Mouse (Mus musculus) heart, embryonic 10.5 days (tissue): Measurements from ENCODE around the gene Aar2. TPM values are rescaled to one million over a fixed set of nuclear protein-coding genes. Genes with fewer than 3 reads are reported as not detected.
"Not testable (repeated sequence)": the region's sequence is repeated elsewhere in the genome, so short reads cannot be mapped to it uniquely, and the experiment has no call there.

Source experiments
- DNase-seq: peaks from one replicate; pipeline ENCODE4 v3.0.0-alpha.2; 2017; ENCODE audit warnings: low spot score
- H3K27ac ChIP-seq: fragments of 300-500 bp; sonication (generic); 2 replicates; pipeline ENCODE4 v1.5.1; 2016; ENCODE audit warnings: mild to moderate bottlenecking
- H3K27me3 ChIP-seq: fragments of 300-500 bp; sonication (generic); 2 replicates; pipeline ENCODE4 v1.6.1; 2016; ENCODE audit warnings: mild to moderate bottlenecking; ENCODE audit not compliant: poor library complexity, insufficient read depth, severe bottlenecking
- H3K36me3 ChIP-seq: fragments of 300-500 bp; sonication (generic); 2 replicates; pipeline ENCODE4 v1.6.1; 2016; ENCODE audit warnings: mild to moderate bottlenecking, moderate library complexity
- H3K4me1 ChIP-seq: fragments of 300-500 bp; sonication (generic); 2 replicates; pipeline ENCODE4 v1.6.1; 2016; ENCODE audit warnings: mild to moderate bottlenecking
- H3K4me3 ChIP-seq: fragments of 300-500 bp; sonication (generic); 2 replicates; pipeline ENCODE4 v1.5.1; 2016; ENCODE audit warnings: mild to moderate bottlenecking, moderate library complexity
- H3K9me3 ChIP-seq: fragments of 300-500 bp; sonication (generic); 2 replicates; pipeline ENCODE4 v1.6.1; 2016; ENCODE audit warnings: mild to moderate bottlenecking, moderate library complexity
- whole genome bisulfite sequencing: fragments of 180-500 bp; shearing (Covaris S2); methylation state at CpG from one replicate; pipeline ENCODE4 v1.1.7; 2016; 5-methylcytosine and 5-hydroxymethylcytosine counted together
- polyA plus RNA-seq: library from polyadenylated mRNA; unstranded; fragments of >200 nt; fragmentation: Nextera tagmentation; extraction: Ambion mirVana; gene quantifications from 2 replicates; pipeline ENCODE4 v1.2.1, GENCODE M21; 2016

Gene Aar2
- polyA plus RNA-seq, result 28.0 and 31.8 TPM in 2 replicates

DNA sequence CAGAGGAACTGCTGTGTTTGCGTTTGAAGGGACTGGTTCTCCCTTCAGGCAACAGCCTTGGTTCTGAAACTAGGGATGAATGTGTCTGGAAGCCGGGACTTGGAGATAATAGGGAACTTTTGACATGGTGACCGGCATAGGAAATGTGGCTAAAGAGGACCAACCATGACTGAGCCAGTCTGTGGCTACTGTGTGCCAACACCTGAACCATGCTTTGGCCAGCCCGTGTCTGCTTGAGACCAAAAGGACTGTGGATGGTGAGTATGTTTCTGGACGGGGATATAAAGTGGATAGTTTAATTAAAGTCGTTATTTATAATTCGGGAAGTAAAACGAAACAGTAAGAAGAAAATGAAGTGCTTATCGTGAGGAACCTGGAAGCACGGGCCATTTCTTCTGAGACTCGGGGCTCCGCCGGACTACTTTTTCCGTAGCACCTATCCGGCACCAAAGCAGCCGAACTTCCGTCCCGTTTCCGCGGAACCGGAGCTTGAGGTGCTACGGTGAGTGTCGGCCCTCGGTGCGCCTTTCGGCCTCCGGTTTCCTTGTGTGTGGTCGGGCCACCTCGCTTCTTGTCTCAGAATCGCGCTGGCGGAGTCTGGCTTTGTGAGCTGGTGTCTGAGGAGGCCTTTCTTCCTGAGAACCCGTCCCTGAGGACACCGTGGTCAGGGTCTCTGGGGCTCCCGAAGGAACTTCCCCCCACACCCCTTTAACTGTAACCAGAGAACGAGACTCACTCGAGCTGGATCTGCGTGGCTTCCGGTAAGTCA, at the start of gene Aar2:
Aar2 (plus strand) TSS at position 462 of the 769 bp plus-strand sequence.
- WGBS, result 6% methylated on average over 39 of the region's 39 CpGs
- H3K36me3 ChIP-seq, result peaks cover 15% of the 10 kb centered on the region

DNA sequence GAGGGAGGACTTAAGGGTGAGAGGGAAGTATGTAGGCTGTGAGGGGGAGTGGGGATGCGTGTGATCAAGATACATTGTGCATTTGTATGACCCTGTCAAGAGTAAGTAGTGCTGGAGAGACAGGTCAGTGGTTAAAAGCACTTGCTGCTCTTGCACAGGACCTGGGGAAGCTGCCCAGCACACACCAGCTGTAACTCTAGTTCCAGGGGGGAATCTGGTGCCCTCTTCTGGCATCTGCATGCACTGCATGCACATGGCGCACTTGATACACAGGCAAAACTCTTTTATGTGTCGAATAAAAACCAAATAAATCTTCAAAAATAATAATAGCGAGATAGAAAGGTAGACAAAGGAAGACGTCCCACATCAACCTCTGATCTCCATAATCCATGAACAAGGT, 49.5 kb upstream of the Aar2 start:
- H3K27me3 ChIP-seq, result no peaks in the 10 kb centered on the region
- no peak for DNase-seq
- H3K27ac ChIP-seq, result no peak overlapping the region
- WGBS, result 49% methylated on average over 5 of the region's 5 CpGs
- peaks cover 19% of the 10 kb centered on the region for H3K4me1 ChIP-seq
- no peaks in the 10 kb centered on the region for H3K9me3 ChIP-seq
- peaks cover 16% of the 10 kb centered on the region for H3K36me3 ChIP-seq
- H3K4me3 ChIP-seq, result no peak overlapping the region

More for the DNA sequence above, at the start of gene Aar2:
- H3K4me3 ChIP-seq, result peak within 1 kb of the TSS; percentile 89
- peak within 1 kb of the TSS; percentile 90 for H3K27ac ChIP-seq
- no peaks in the 10 kb centered on the region for H3K9me3 ChIP-seq
- peaks cover 13% of the 10 kb centered on the region for H3K4me1 ChIP-seq
- peak; percentile 88 for DNase-seq
- H3K27me3 ChIP-seq, result no peaks in the 10 kb centered on the region

DNA sequence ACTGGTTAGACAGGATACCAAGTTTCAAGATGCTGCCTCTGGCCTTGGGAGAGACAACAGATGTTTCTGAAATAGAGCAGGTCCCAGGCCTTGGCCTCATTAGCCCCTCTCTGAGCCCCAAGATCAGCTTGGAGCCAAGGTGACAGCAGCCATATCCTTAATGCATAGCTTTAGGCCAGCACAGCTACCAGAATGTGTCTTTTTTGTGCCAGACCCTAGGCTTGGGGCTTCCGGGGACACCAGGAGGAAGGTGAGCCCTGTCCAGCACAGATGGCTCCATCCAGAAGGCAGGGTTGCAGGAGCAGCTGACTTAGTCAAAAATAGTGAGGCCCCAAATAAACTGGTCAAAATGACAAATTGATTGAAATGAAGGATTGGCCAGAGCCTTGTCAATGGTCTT, 46.4 kb upstream of the Aar2 start:
- H3K9me3 ChIP-seq, result no peaks in the 10 kb centered on the region
- H3K27me3 ChIP-seq, result no peaks in the 10 kb centered on the region
- H3K36me3 ChIP-seq, result peaks cover 14% of the 10 kb centered on the region; the same call in 1 of the 2 replicates
- H3K27ac ChIP-seq, result no peak overlapping the region
- no peak for DNase-seq
- H3K4me3 ChIP-seq, result no peak overlapping the region
- H3K4me1 ChIP-seq, result peaks cover 10% of the 10 kb centered on the region; the same call in 1 of the 2 replicates
- WGBS, result 79% methylated on average over 1 of the region's 1 CpGs

DNA sequence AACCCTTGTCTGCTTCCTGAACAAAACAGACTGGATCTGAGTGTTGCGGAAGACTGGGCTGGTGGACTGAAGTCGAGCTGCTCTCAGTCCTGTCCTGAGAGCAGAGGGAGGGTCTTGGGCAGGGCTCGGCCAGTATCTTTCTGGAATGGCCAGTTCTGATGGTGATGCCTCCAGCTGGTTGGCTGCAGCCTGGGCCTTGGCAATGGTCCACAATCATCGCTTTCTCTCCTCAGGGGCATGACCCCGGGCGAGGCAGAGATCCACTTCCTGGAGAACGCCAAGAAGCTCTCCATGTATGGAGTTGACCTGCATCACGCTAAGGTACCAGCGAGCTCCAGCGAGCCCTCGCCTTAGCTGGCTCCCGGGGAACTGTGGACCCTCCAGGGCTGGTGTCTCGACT, 41.9 kb upstream of the Aar2 start:
- DNase-seq, result no peak
- WGBS, result 85% methylated on average over 13 of the region's 13 CpGs
- Histone ChIP-seq H3K36me3 (peaks cover 24% of the 10 kb centered on the region; the same call in 1 of the 2 replicates), H3K9me3 (no peaks in the 10 kb centered on the region), H3K27me3 (no peaks in the 10 kb centered on the region), H3K27ac (no peak overlapping the region), H3K4me3 (no peak overlapping the region), H3K4me1 (no peaks in the 10 kb centered on the region)

DNA sequence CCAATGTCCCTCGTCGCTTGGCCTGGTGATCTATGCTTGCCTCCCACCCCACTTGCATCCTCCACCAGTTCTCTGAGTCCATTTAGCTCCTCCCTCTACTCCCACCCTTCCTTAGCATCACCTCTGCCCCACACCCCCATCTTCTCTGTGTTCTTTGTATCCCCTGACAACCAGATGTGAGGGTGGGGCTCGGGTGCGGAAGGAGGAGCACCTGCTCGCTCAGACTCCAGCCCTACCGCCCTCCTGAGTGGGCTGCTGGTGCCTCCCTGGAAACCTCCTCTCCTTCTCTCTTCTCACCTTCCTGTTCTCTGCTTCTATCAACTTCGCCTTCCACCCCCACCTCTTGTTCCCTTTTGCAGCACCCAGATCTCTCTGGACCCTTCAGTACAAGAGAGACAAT, 35.4 kb upstream of the Aar2 start:
- Histone ChIP-seq H3K4me1 (peaks cover 4% of the 10 kb centered on the region; the same call in 1 of the 2 replicates), H3K4me3 (no peak overlapping the region), H3K36me3 (peaks cover 19% of the 10 kb centered on the region), H3K27me3 (peaks cover 9% of the 10 kb centered on the region; the same call in 1 of the 2 replicates), H3K9me3 (no peaks in the 10 kb centered on the region), H3K27ac (no peak overlapping the region)
- DNase-seq, result no peak
- 80% methylated on average over 7 of the region's 7 CpGs for WGBS

DNA sequence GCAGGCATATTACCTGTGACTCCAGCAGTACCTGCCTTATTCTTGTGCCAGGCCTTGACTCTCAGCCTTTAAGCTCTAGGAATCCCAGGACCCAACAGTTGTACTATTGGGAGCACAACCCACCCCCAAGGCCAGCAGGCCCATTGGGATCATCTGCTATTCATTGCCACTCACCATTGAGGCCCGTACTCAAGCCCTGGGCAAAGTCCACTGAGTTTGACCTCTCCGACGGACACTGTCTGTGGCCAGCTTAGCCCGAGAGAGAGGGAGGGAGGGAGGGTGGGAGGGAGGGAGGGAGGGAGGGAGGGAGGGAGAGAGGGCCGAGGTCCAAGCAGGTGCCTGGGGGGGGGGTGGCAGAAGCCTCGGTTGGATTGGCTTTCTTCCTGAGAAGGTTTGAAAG, 34.8 kb upstream of the Aar2 start:
- DNase-seq, result no peak
- Histone ChIP-seq H3K27ac (no peak overlapping the region), H3K4me3 (no peak overlapping the region), H3K4me1 (peaks cover 4% of the 10 kb centered on the region; the same call in 1 of the 2 replicates), H3K27me3 (peaks cover 9% of the 10 kb centered on the region; the same call in 1 of the 2 replicates), H3K9me3 (no peaks in the 10 kb centered on the region), H3K36me3 (peaks cover 15% of the 10 kb centered on the region)
- 69% methylated on average over 2 of the region's 6 CpGs for WGBS

DNA sequence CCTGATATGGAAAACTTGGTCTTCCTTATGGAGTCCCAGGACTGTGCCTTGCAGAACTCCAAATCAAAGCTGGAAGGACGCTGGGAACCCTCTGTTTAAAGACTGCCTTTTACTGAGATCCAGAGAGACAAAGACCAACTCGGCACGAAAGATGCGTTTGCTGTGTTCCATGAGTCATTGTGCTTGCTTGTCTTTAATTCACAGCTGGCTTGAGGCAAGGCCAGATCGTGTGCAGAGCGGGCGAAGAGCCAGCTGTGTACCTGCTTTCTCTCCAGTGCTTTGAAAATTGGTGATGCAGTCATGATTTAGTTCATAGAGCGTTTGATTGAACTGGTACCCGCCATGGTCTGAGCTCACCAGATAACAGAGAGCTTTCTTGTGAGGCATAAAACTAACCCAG, 32.3 kb upstream of the Aar2 start:
- H3K9me3 ChIP-seq, result no peaks in the 10 kb centered on the region
- H3K4me3 ChIP-seq, result no peak overlapping the region
- 86% methylated on average over 9 of the region's 9 CpGs for WGBS
- H3K27me3 ChIP-seq, result peaks cover 9% of the 10 kb centered on the region; the same call in 1 of the 2 replicates
- H3K36me3 ChIP-seq, result peaks cover 15% of the 10 kb centered on the region
- no peak overlapping the region for H3K27ac ChIP-seq
- DNase-seq, result no peak
- H3K4me1 ChIP-seq, result peaks cover 4% of the 10 kb centered on the region; the same call in 1 of the 2 replicates

DNA sequence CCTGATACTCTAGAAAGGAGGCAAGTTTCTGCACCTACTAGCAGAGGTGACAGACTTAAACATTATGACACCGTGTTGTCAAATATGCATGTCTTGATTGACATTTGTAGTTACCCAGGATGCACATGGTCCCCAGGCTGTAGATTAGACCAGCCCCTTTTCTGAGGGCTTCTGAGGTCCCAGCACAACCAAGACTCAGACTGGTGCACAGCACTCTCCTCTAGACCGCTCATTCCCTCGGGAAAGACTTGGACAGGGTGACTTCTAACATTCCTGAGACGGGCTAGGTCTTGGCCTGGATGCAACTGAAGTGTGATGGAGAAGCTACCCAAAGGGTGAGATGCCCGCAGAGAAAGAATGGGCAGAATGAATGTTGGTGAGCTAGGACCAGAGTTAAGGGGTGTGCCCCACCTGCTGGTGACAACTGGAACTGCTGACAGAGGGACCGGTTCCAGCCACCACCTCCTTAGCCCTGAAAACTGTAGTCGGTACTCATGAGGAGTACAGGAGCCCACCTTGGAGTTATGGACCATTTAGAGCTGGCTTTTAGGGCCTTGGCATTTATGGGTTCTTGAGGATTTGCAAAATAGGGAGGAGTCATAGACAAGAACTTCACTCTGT, 31.7 kb upstream of the Aar2 start:
- Histone ChIP-seq H3K4me3 (no peak overlapping the region), H3K4me1 (peaks cover 4% of the 10 kb centered on the region; the same call in 1 of the 2 replicates), H3K27ac (no peak overlapping the region), H3K27me3 (peaks cover 9% of the 10 kb centered on the region; the same call in 1 of the 2 replicates), H3K36me3 (peaks cover 10% of the 10 kb centered on the region), H3K9me3 (no peaks in the 10 kb centered on the region)
- WGBS, result 21% methylated on average over 7 of the region's 7 CpGs
- DNase-seq, result peak; percentile 82

DNA sequence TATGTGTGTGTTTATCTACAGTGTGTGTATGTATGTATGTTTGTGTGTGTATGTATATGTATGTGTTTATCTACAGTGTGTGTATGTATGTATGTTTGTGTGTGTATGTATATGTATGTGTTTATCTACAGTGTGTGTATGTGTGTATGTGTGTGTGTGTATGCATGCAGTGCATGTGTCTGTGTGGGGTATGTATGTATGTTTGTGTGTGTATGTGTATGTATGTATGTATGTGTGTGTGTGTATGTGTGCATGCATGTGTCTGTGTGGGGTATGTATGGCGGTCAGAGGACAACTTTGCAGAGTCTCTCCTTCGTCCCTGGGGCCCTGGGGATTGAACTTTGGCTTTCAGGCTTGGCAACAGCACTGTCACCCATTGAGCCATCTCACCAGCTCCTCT, 30.7 kb upstream of the Aar2 start:
- not testable (repeated sequence) for H3K4me1 ChIP-seq, H3K27ac ChIP-seq, DNase-seq, H3K4me3 ChIP-seq, H3K9me3 ChIP-seq
- H3K27me3 ChIP-seq, result peaks cover 11% of the 10 kb centered on the region; the same call in 1 of the 2 replicates
- 76% methylated on average over 2 of the region's 2 CpGs for WGBS
- peaks cover 16% of the 10 kb centered on the region for H3K36me3 ChIP-seq

DNA sequence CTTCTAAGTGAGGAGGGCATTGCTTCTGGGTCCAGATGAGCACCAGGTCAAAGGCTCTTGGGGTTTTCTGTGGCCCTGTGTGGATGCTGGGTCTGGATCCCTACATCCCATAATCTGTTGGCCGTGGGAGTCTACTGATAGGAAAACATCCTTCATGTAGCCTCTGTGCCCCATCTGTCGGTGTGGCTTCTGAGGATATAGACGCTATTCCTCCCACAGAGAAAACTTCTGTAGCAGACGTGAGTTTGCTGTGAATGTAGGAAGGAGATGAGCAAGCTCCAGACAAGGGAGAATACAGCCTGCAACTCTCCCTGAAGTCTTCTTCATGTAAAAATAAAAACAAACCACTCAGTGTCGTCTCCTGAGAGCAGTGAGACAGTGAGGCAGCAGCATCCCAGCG, 29.1 kb upstream of the Aar2 start:
- Histone ChIP-seq H3K27ac (no peak overlapping the region), H3K36me3 (peaks cover 21% of the 10 kb centered on the region), H3K4me3 (no peak overlapping the region), H3K9me3 (no peaks in the 10 kb centered on the region), H3K27me3 (peaks cover 20% of the 10 kb centered on the region; the same call in 1 of the 2 replicates), H3K4me1 (no peaks in the 10 kb centered on the region)
- WGBS, result 76% methylated on average over 6 of the region's 6 CpGs
- no peak for DNase-seq

DNA sequence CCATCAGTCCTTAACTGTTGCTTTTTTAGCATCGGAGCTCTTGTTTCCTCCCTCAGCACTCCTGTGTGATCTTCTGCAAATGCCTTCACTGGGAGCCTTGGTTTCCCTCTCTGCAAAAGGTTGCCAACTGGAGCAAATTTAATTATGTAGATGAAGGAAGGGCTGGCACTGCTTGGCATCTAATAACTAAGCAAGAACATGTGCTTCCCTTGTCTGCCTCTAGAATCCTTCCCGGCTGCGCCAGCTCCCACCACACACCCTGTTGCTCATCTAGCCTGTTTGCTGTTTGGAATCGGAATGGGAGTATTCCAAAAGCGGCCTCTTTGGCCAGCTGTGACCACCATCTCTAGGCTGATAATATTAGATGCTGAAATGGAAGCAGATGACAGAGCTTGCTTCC, 27.8 kb upstream of the Aar2 start:
- WGBS, result 86% methylated on average over 5 of the region's 5 CpGs
- no peak for DNase-seq
- no peak overlapping the region for H3K27ac ChIP-seq
- H3K4me3 ChIP-seq, result no peak overlapping the region
- H3K9me3 ChIP-seq, result no peaks in the 10 kb centered on the region
- H3K27me3 ChIP-seq, result peaks cover 15% of the 10 kb centered on the region; the same call in 1 of the 2 replicates
- peaks cover 13% of the 10 kb centered on the region; the same call in 1 of the 2 replicates for H3K36me3 ChIP-seq
- 0 out of 2 replicates have a peak, but pooled peaks cover 3% of the 10 kb centered on the region for H3K4me1 ChIP-seq

DNA sequence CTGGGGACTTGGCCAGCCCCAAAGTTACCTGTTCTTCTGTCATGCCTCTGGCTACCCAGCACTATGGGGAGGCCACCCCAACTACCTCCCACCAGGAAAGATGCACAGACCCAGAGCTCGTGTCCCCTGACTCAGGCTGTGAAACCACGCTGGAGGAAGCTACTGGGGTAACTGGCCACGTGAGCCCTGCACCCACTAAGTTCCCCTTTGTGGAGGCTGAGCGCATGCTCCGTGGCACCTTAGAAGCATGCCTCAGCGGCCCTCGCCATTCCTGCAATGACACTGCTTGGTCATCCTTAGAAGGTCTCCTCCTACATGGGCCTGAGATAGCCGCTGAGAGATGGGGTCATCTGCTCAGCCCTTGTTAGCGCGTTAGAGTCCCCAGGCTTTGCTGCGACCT, 24.4 kb upstream of the Aar2 start:
- WGBS, result 82% methylated on average over 11 of the region's 11 CpGs
- DNase-seq, result no peak
- no peaks in the 10 kb centered on the region for H3K9me3 ChIP-seq
- H3K4me1 ChIP-seq, result 0 out of 2 replicates have a peak, but pooled peaks cover 6% of the 10 kb centered on the region
- no peak overlapping the region for H3K27ac ChIP-seq
- no peak overlapping the region for H3K4me3 ChIP-seq
- peaks cover 20% of the 10 kb centered on the region; the same call in 1 of the 2 replicates for H3K27me3 ChIP-seq
- peaks cover 14% of the 10 kb centered on the region; the same call in 1 of the 2 replicates for H3K36me3 ChIP-seq

DNA sequence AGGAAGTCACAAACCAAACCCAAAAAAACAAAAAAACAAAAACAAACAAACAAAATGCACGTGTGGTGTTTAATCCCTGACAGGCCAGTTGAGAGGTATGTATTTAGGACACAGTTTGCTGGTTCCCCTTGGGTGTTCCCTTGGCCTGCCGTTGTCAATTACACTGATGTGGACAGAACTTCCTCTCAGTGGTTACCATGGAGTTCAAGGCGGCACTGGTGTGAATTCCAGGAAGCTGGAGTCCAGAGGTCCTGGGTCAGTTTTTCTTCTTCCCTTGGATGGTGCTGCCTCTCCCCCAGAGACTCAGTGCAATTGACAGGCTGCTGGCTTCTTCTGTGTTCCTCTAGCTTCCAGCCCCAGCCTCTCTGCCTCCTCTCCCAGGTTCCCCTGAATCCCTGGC, 23.3 kb upstream of the Aar2 start:
- peaks cover 14% of the 10 kb centered on the region; the same call in 1 of the 2 replicates for H3K36me3 ChIP-seq
- 0 out of 2 replicates have a peak, but pooled peaks cover 6% of the 10 kb centered on the region for H3K4me1 ChIP-seq
- no peak overlapping the region for H3K27ac ChIP-seq
- WGBS, result 40% methylated on average over 3 of the region's 3 CpGs
- DNase-seq, result no peak
- no peaks in the 10 kb centered on the region for H3K9me3 ChIP-seq
- no peak overlapping the region for H3K4me3 ChIP-seq
- H3K27me3 ChIP-seq, result peaks cover 20% of the 10 kb centered on the region; the same call in 1 of the 2 replicates
